Mouse (Mus musculus): ENCODE results near the gene Ccnf.
A peak's percentile ranks its signal among the peaks of the same experiment; 100 is the strongest.

Ccnf gene

GRCm38 (mm10) chr17:24251320-24252069 lies at the start of gene Ccnf:
Ccnf (minus strand) TSS chr17:24251484.
- peak; percentile 93 for DNase-seq (ENCODE audit: low spot score)

- DNase-seq (ENCODE audit: low spot score) = no peak
These were observed 49.4 kb upstream of the Ccnf start for GRCm38 (mm10) chr17:24300651-24301050.

- no peak for DNase-seq (ENCODE audit: low spot score)
These were observed 38.1 kb upstream of the Ccnf start for GRCm38 (mm10) chr17:24289338-24289737.

DNA sequence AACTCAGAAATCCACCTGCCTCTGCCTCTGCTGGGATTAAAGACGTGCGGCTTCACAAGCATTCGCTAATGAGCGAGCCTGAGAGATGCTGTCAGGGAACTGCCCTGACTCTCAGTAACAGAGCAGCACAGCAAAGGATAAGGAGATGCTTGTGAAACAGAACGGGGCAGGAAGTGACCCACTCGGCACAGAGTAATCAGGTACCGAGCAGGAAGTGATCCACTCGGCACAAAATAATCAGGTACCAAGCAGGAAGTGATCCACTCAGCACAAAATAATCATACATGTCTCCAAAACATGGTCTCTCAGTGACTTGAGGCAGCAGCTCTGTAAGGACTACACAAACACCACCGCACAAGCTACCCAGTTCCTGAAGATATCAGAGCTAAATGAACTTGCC lies 37.2 kb upstream of the Ccnf start:
- no peak for DNase-seq (ENCODE audit: low spot score)

- DNase-seq (ENCODE audit: low spot score) = no peak
These were observed 34.4 kb upstream of the Ccnf start for GRCm38 (mm10) chr17:24285680-24286079.

- DNase-seq (ENCODE audit: low spot score) = no peak
These were observed 32.1 kb upstream of the Ccnf start for GRCm38 (mm10) chr17:24283266-24283818.

GRCm38 (mm10) chr17:24282637-24283036 lies 31.4 kb upstream of the Ccnf start:
- no peak for DNase-seq (ENCODE audit: low spot score)

DNA sequence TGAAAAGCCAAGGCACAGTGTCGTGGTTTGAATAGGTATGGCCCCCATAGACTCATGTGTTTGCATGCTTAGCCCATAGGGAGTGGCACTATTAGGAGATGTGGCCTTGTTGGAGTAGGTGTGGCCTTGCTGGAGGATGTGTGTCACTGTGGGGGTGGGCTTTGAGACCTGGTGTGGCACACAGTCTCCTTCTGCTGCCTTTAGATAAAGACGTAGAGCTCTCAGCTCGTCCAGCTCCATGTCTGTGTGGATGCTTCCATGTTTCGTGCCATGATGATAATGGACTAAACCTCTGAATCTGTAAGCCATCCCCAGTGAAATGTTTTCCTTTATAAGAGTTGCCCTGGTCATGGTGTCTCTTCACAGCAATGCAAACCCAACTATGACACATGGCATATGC lies 28.6 kb upstream of the Ccnf start:
- DNase-seq (ENCODE audit: low spot score) = no peak

- no peak for DNase-seq (ENCODE audit: low spot score)
These were observed 15.8 kb upstream of the Ccnf start for GRCm38 (mm10) chr17:24267133-24267532.

GRCm38 (mm10) chr17:24264766-24265165 lies 13.5 kb upstream of the Ccnf start:
- no peak for DNase-seq (ENCODE audit: low spot score)

- DNase-seq (ENCODE audit: low spot score) = no peak
These were observed 9.2 kb upstream of the Ccnf start for GRCm38 (mm10) chr17:24260516-24260915.

DNA sequence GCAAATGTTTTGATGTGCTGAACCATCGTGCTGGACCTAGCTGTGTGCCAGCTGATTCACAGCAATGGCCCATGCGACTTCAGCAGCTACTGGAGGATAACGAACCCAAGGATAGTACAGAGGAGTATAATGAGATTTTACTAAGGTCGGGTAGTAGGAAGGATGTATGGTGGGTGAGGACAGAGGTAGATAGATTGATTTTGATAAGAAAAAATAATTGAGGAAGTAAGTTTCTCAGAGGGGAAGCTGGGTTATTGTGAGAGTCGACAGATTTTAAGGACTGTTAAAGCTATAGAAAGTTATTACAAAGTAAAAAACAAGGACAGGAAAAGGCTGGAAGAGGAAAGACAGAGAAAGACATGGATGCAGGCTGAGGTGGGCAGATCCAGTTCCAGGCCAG lies 8.4 kb upstream of the Ccnf start:
- DNase-seq (ENCODE audit: low spot score) = no peak

DNA sequence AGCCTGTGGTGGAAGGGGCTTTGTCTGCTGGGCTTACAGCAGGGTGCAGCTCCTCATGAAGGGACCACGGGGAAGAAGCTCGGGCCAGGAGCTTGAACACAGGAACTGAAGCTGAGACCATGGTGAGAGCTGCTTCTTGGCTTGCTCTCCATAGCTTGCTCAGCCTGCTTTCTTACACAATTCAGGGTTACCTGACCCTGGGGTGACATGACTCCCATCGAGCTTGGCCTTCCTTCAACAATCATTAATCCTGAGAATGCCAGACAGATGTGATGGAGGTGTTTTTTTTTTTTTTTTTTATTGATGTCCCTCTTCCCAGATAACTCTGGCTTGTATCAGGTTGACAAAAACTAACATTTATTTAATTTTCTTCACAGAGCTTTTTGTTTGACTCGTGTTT lies 7.7 kb upstream of the Ccnf start:
- no peak for DNase-seq (ENCODE audit: low spot score)

DNA sequence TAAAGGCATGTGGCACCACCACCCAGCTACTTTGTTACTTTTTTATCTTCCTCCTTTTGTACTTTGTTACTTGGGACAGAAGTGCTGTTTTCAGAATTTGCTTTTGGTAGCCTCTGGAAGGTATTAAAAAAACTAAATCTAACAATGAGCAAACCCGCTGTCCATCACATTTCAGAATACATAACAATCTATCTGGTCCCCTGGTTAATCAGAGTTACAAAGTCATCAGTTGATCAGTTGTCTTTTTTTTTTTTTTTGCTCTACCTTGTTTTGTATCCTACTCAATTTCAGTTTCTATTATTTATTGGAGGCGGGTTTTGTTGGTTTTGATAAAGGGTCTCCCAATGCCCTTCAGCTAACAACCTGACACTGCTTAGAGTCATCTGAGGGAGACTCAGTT lies 1.0 kb upstream of the Ccnf start:
- no peak for DNase-seq (ENCODE audit: low spot score)

DNA sequence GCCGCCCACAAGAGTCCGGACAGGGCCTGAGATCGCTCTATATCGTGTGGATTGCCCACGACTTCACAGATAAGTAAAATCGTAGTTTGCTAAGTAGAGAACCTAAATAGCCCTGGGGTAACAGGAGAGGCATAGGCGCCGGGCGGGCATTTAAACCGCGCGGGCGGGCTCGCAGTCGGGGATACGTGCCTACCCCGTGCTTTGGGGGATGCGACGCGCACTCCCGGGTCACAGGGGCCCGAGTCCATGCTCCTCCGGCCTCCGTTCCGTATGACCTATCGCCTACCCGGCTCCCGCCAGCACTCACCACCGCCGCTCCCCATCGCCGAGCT lies 330 bp downstream of the Ccnf start:
- no peak for DNase-seq (ENCODE audit: low spot score)

GRCm38 (mm10) chr17:24248641-24249040 lies 2.6 kb downstream of the Ccnf start:
- DNase-seq (ENCODE audit: low spot score) = no peak

GRCm38 (mm10) chr17:24244061-24244460 lies 7.2 kb downstream of the Ccnf start:
- DNase-seq (ENCODE audit: low spot score) = no peak

GRCm38 (mm10) chr17:24243311-24243969 lies 7.8 kb downstream of the Ccnf start:
- DNase-seq (ENCODE audit: low spot score) = no peak

DNA sequence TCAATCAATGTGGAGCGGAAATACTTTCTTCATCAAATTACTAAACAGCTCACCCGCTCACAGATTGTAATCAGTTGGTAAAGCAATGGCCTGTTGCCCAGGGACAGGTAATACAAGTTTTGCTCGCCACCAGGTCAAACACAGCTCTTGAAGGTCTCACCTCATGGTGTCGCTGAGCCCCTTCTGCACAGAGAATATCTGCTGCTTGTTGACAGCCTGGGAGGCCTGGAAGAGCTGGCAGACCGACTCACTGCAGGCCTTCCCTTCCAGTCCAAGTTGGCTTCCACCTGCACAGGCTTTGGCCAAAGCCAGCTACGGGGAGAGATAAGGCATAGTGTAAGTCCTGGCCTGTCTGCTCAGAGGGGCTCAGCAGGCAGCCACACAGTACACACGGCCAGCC lies 14.4 kb downstream of the Ccnf start:
- DNase-seq (ENCODE audit: low spot score) = no peak

- no peak for DNase-seq (ENCODE audit: low spot score)
These were observed 14.8 kb downstream of the Ccnf start for GRCm38 (mm10) chr17:24236479-24236878.

GRCm38 (mm10) chr17:24227941-24228340 lies 23.3 kb downstream of the Ccnf start:
- no peak for DNase-seq (ENCODE audit: low spot score)

DNA sequence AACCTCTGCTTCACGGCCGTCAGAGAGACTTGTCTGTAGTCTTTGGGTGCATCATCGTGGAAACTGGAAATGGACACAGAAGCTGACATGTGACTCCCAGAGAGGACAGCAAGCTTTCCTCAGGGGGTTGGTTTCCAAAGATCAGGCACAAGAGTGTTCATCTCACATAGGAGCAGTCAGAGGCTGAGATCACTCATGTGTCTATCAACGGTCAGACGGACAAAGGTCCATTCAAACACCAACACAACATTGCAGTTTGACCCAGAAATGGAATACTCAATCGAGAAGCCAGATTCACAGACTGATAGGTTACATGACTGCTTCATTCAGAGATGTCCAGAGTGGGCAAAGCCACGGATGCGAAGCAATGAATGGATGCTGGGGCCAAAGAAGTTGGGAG lies 24.6 kb downstream of the Ccnf start:
- DNase-seq (ENCODE audit: low spot score) = no peak

GRCm38 (mm10) chr17:24225851-24226250 lies 25.4 kb downstream of the Ccnf start:
- DNase-seq (ENCODE audit: low spot score) = no peak

- no peak for DNase-seq (ENCODE audit: low spot score)
These were observed 26.5 kb downstream of the Ccnf start for GRCm38 (mm10) chr17:24224741-24225140.

All from layer of hippocampus, adult 9-10 months (tissue).